Mouse (Mus musculus) liver, embryonic 14 days (tissue): ENCODE measurements around the gene Gm21477. TPM values are rescaled to one million over a fixed set of nuclear protein-coding genes. Genes with fewer than 3 reads are reported as not detected.

Source experiments
- polyA plus RNA-seq: library from polyadenylated mRNA; depleted of rRNA; stranded (reverse); fragments of >200 nt; gene quantifications from 2 replicates; pipeline ENCODE4 v1.2.3, GENCODE M21; 2012; rRNA removed

Gm21477 gene
- polyA plus RNA-seq, result not detected in 2 replicates

DNA sequence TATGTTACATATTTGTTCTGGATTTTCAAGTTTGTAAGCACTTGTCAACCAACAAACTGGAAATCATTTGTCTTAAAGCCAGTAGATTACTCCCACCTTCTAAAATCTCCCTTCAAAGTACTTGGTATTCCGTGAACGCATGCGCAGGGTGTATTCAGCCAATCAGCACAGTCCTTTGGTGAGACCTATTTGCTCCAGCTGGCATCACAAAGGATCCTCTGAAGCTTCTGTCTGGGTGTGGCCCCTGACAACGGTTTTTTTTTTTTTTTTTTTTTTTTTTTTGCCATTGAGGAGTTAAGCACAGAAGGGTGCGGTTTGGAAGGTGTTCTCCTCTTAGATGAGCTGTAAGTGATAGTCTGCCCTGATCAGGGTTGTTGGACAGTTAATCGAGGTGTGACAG lies at the start of gene Gm21477:
Gm21477 (plus strand) TSS at position 301 of the 400 bp plus-strand sequence.

